Mouse (Mus musculus) neural tube, embryonic 10.5 days (tissue): ENCODE data around the gene Arl5c.

Experiments
- DNase-seq: peaks from one replicate; pipeline ENCODE4 v3.0.0-alpha.2; 2017; ENCODE audit warnings: low spot score; ENCODE audit errors: extremely low spot score

The Arl5c gene

GRCm38 (mm10) chr11:97996691-97997090 lies 710 bp upstream of the Arl5c start:
- no peak for DNase-seq

GRCm38 (mm10) chr11:97994539-97995100 lies 1.4 kb downstream of the Arl5c start:
- peak; percentile 83 for DNase-seq

DNA sequence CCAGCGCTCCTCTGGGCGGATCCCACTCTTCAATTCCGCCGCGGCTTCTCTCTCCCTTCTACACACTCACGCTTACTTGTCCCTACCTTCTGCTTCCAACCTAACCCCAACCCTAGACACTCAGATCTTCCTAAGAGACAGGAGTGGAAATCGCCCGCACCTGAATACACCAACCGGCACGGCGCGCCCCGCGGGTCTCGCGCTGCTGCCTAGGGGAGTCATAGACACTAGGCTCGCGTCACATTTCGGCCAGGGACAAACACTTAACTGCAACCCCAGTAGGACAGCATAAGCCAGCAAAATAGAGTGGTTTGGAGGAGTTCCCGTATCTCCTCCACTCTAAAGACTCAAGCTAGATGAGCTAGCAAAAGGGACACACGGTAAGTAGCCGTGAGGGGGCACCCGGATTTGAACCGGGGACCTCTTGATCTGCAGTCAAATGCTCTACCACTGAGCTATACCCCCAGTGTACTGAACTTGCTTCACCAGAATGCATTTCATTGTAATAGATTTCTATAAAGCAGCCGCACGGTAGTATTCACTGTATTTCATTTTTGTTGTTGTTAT lies 7.4 kb downstream of the Arl5c start:
- peak; percentile 89 for DNase-seq

DNA sequence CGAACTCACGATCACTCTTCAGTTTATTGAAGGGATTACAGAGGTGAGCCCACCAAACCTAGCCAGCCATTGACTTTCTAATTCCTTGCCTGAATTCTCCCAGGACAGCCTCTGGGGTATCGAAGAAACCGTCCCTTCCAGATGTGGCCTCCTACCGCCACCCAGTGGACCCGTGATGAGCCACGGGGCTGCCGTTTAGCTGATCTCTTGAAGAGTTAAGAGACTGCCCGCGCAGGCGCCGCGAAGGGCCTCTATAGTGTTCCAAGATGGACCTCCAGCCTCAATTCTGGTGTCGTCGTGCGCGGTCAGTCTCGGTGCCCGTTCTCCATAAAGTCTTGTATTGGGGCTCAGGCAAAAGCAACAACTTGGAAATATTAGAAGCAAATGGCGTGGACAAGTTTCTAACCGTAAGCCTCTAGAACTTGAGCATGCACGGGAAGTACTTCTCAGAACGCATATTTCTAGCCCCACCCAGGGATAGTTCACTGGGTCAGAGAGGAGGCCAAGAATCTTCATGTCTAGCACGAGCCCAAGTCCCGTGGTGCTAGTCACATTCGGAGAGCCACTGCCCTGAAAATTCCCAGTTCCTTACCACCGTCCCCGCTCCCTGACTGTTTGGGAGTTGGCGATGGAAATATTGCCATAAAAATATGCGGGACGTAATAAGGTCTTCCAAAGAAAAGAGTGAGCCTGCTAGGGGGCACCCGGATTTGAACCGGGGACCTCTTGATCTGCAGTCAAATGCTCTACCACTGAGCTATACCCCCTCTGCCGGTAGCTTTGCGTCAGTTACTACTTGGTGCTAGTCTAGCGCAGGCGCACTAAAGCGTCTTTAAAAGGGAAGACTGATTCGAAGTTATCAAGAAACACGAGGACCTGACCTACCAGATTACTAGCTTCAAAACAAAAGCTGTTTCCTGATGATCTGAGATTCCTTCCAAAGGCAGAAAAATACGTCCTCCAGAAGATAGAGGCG lies 8.1 kb downstream of the Arl5c start:
- DNase-seq: peak; percentile 96

DNA sequence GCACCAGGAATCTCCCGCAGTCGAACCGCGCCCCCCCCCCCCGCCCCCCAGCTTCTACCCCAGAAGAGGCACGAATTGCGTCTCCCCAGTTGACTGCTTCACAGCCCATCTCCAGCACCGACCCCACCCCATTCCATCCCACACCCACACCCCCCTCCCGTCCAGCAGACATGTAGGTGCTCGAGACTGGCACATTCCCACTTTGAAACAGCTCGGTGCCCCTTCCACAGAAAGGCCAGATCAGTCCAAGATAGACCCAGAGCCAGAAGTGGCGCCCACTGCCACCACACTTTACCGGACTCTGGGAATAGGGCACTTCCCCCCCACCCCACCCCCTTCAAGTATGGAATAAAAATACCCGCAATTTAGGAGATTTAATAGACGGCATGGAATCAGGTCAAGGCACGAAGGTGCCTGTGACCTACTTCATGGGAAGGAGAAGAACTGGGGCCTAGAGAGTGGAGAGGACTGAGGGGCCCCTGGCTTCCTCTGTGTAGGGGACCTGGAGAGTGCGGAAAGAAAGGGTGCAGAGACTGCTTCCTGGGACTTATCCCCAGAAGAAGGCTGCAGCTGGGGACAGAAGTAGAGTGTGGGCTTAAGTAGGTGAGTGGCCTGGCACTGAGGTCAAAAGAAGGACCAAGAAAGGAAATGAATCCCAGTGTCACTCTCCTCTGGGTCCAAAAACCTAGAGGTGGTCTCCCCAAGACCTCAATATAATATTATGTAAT lies 9.1 kb downstream of the Arl5c start:
- no peak for DNase-seq

- DNase-seq: peak; percentile 57
Measured at GRCm38 (mm10) chr11:97985727-97986677, 10.0 kb downstream of the Arl5c start, which contains the start of gene Plxdc1. TSS of gene Plxdc1 (minus strand) at chr11:97986444.

DNA sequence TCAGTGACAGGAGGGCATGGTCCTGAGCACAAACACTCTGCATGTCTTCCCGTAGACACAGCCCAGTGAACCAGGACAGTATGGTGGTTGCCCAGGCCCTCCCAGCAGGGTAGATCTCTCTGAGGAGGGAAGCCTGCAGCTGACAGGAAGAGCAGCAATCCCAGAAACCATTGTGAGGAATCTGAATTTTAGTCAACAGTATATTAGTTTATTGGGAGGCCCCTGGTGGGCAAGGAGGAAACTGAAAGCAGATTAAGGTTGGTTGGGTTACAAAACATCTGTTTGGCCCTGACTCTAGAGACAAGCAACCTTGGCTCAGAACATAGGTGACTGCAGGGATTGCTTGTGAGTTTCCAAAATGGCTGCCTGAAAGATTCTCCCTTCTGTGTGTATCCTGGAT lies 12.0 kb downstream of the Arl5c start:
- DNase-seq: no peak

DNA sequence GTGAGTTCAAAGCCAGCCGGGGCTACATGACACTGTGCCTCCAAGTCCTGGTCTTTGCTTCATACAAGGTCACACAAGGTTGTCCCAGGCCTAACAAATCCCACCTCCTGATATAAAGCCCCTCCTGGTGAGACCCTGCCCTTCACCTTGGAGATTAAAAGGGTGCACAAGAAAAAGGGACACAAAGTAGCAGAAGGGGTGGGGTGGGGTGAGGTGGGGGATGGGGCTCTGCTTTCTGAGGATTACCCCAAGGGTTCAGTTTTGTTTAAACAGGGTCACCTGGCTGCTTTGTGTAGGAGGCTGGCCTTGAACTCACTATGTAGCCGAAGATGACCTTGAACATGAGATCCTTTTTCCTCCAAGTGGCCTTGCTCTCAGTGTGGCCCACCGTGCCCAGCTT lies 12.5 kb downstream of the Arl5c start:
- DNase-seq: no peak

DNA sequence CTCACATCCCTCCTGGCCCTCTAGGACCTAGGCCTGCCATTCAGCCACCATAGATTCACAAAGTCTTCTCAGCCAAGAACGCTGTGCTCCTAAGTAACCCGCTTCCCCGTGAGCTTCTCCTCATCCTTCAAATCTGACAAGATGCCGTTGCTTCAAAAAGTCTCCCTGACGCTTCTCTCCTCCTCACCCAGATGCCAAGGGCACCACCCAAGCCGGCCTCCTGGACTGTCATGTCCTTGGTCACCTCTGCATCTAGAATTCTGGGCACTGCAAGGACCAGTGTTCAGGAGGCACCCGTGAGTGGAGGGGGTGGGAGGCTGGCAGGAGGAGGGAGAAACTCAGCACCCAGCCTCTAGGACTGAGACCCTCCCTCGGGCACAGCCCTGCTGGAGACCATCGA lies 13.3 kb downstream of the Arl5c start:
- no peak for DNase-seq

DNA sequence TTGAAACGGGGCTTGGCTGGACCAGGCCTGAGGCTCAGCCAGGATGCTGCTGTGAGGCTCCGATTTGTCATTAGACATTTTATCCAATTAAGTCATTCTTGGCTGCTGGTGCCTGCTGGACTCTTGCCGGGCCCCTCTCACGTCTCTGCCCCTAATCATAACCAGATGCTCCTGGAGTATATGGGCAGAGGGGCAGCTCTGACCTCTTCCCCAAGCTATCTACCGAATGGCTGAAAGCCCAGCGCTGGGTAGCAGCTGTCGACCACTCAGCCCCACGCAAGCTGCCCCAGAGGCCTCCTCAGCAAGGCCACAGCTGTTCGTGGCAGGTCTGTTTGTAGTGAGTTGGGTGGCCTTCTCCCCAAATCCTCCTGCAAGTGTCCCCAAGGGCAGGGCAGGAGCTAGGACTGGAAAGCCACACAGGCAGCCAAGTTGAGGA lies 15.4 kb downstream of the Arl5c start:
- peak; percentile 38 for DNase-seq

- no peak for DNase-seq
Measured at GRCm38 (mm10) chr11:97979824-97980495, 16.0 kb downstream of the Arl5c start.

- DNase-seq: no peak
Measured at GRCm38 (mm10) chr11:97978392-97978791, 17.6 kb downstream of the Arl5c start.

DNA sequence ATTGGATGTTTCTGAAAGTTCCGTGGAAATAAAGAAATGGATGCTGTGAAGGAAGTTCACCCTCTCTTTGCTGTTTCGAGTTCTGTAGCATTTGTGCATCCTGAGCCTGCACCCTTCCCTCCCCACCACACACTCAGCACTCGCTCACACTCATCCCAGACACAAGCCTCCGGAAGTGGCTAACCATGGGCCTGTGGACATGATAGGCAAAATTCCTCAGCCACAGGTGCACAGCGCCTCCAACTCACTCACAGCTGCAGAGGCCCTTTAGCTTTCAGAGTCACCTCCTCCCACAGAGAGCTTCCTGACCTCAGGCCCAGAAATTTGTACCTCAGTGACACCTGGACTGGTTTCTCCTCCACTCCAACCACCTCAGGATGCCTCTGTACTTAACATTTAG lies 18.2 kb downstream of the Arl5c start:
- no peak for DNase-seq

GRCm38 (mm10) chr11:97974746-97975145 lies 21.2 kb downstream of the Arl5c start:
- no peak for DNase-seq

DNA sequence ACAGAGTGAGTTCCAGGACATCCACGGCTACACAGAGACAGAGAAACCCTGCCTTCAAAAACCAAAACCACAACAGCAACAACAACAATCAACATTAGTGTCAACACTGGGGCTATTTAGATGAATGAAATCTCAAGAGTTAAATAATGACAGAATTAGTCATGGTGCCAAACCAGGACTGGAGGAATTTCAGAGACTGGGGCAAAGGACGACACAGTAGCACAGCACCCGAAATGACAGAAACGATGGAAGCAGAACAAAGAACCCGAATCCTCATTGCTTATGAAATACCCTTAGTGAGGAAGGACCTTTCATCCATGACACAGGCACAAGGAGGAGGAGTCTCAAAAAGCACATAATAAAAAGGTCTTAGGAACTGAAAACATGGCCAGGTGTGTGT lies 21.8 kb downstream of the Arl5c start:
- no peak for DNase-seq

- no peak for DNase-seq
Measured at GRCm38 (mm10) chr11:97972434-97972833, 23.5 kb downstream of the Arl5c start.

DNA sequence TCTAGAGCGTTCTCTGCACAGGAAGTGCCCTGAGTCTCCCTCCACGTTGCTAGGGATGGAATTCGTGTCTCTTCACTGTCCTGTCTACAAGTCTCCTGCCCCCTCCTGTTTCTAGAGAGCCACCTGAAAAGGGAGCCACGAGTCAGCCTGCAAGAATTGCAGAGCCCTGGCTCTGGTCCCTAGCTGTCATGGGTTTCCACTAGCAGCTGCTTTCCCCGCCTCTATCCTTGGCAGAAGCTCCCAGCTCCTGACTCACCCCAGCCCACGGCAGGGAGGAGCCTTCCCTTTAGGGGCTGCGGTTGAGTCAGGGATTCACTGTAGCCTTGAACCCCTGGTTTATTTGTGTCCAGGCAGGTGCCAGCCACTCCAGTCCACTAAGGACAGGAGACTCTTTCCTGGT lies 24.7 kb downstream of the Arl5c start:
- no peak for DNase-seq

GRCm38 (mm10) chr11:97970771-97971170 lies 25.2 kb downstream of the Arl5c start:
- DNase-seq: no peak

- no peak for DNase-seq
Measured at GRCm38 (mm10) chr11:97968385-97968784, 27.6 kb downstream of the Arl5c start.

DNA sequence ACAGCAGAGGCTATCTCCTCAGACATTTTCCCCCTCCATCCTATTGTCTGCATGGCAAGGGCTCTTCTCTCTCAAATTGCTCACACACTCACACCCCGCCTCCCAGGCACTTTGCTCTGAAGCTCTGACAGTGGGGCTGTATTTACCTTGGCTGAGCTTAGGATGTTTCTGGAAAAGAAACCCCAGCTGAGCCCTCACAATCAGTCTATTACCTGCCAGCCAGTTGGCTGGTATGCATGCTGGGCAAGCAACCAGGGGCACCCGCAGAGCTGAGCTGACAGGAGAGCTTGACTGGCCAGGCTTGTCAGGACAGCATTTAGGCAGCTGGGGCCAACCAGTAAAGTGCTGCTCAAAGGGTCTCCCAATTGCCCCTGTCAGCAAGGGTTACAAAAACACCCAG lies 28.9 kb downstream of the Arl5c start:
- DNase-seq: no peak
